Mouse (Mus musculus): ENCODE measurements at regions not wholly inside any gene's neighbourhood (a gene's known extent, or its start where the extent isn't known, plus 50 kb on each side); places are given as distances from the start of the nearest gene placed in this dataset.

DNA sequence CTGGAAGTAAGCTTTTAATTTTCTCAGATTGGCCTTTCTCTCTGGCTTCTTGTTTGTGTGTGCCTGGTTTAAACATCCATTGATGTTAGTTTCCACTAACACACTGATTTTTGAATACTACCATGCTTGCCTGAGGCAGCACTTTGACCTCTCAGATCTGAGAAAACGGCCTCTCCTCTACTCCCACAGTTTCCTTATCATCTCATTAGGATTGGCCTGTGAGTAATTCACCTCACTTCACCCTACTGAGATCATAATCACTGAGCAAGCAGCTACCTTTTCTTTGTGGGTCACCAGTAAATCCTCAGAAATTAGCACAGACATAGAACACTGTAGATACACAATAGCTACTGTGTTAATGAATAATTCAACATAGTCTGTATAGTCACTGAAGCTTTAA lies 74.5 kb upstream of the Far2 start:
- H3K36me3 ChIP-seq (replicated peaks; ENCODE audit: low read length): no peaks in the 10 kb centered on the region
- H3K9me3 ChIP-seq: peaks cover 5% of the 10 kb centered on the region
- no peak overlapping the region for H3K4me3 ChIP-seq (replicated peaks)
- H3K4me1 ChIP-seq: no peaks in the 10 kb centered on the region
- peaks cover 5% of the 10 kb centered on the region for H3K27me3 ChIP-seq (replicated peaks)
- TF ChIP-seq FLI1 (IDR thresholded peaks at IDR 0.05; ENCODE audit: low read length) (no peak), GATA1 (IDR thresholded peaks at IDR 0.05; ENCODE audit: borderline replicate concordance, low read length) (no peak)

DNA sequence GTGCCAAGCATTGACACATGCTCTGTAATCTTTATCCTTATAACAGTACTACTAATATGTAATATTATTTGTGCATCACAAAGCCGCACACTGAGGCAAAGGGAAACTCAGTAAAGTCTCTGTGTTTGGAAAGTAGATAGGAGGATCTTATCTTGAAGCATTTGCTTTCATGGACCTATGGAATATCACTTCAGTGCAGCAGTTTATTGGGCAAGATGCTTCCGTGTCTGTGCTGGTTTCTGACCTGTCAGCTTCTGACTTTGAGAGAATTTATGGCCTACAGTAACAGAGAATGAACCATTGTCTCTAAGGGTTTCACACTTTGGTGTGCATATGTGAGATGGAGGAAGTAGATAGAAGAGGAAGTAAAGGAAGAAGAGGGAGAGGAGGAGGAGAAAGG lies 74.0 kb upstream of the Far2 start:
- H3K27me3 ChIP-seq (replicated peaks): no peaks in the 10 kb centered on the region
- no peak overlapping the region for H3K4me3 ChIP-seq (replicated peaks)
- H3K9me3 ChIP-seq: no peaks in the 10 kb centered on the region
- H3K36me3 ChIP-seq (replicated peaks; ENCODE audit: low read length): no peaks in the 10 kb centered on the region
- TF ChIP-seq GATA1 (IDR thresholded peaks at IDR 0.05; ENCODE audit: borderline replicate concordance, low read length): no peak
- TF ChIP-seq FLI1 (IDR thresholded peaks at IDR 0.05; ENCODE audit: low read length): no peak
- H3K4me1 ChIP-seq: no peaks in the 10 kb centered on the region

DNA sequence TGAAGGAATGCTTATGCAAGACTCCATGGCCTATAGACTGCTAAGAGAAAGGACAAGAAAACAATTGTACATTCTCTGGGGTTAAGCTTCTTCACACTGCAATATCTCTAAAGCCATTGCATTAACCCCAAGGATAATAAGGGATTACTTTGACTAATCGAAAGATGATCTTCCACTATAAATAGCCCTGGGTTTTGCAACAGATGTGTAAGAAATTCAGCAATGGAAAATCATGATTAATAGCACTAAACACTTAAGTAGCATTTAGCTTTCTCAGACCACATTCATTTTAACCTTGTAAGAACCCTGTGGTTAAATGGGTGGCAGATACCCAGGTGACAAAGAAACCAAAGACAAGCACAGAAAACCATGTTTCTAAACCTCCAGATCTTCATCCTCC lies 71.1 kb upstream of the Far2 start:
- Histone ChIP-seq H3K9me3 (no peaks in the 10 kb centered on the region), H3K4me3 (replicated peaks) (no peak overlapping the region), H3K4me1 (no peaks in the 10 kb centered on the region), H3K27me3 (replicated peaks) (no peaks in the 10 kb centered on the region), H3K36me3 (replicated peaks; ENCODE audit: low read length) (no peaks in the 10 kb centered on the region)
- TF ChIP-seq GATA1 (IDR thresholded peaks at IDR 0.05; ENCODE audit: borderline replicate concordance, low read length): no peak

DNA sequence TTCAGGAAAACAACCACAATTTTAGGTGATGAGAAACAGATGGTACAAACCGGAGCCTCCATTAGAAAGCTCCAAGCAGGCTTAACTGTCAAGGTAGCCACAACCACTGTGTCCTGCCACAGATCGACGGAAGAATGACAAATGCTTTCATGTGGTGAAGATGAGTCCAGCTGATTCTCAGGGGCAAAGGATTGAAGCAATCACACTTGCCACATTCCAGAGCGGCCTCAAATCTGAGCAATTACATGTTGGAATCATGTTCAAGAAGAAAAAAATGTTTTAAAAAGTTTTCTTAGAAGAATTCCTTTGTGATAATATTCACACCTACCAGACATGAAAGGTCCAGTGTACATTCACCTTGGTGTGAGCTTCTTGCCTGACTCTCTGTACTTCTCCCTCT lies 57.7 kb upstream of the Far2 start:
- TF ChIP-seq GATA1 (IDR thresholded peaks at IDR 0.05; ENCODE audit: borderline replicate concordance, low read length) (no peak), FLI1 (IDR thresholded peaks at IDR 0.05; ENCODE audit: low read length) (no peak)
- Histone ChIP-seq H3K36me3 (replicated peaks; ENCODE audit: low read length) (no peaks in the 10 kb centered on the region), H3K9me3 (no peaks in the 10 kb centered on the region), H3K4me3 (replicated peaks) (no peak overlapping the region), H3K4me1 (no peaks in the 10 kb centered on the region), H3K27me3 (replicated peaks) (no peaks in the 10 kb centered on the region)

Data from megakaryocyte, embryonic 14.5 days (primary cell).